In the genomic region with DNA sequence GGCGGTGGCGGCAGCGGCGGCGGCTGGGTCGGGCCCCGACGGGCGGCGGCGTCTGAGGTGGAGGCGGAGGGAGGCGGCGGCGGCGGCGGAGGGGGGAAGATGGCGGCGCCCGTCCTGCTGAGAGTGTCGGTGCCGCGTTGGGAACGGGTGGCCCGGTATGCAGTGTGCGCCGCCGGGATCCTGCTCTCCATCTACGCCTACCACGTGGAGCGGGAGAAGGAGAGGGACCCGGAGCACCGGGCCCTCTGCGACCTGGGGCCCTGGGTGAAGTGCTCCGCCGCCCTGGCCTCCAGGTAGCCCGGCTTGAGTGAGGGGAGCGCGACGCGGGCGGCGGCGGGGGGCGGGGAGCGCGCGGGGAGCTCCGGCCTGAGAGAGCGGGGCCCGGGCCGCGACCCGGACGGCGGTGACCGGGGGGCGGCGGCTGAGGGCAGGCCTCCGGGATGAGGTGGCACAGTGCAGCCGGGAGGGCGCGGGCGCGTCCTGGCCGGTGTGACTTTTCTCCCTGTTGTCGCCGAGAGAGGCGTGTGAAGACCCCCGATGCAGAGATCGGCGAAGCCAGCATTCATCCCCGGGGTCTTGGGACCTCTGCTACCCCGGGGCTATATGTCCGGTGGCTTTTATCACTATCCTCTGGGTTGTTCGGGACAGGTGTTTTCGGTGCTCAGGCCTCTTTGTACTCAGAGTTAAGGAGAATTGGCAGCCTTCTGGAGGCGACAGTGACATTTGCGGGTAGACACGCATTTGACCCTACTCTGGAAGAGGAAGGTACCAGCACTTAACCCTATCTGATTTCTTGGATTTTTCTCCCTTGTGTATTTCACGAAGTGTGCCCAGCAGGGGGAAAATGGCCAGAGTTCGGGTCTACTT, we compare ENCODE assay signal across 8 mouse cellular contexts. TPM values are rescaled to one million over a fixed set of nuclear protein-coding genes. Genes with fewer than 3 reads are reported as not detected.
A peak's percentile ranks its signal among the peaks of the same experiment; 100 is the strongest.
DNase-seq lines count a peak whose midpoint lies in the region; ATAC-seq lines count a peak whose summit lies in the region.
"Not testable (repeated sequence)": the region's sequence is repeated elsewhere in the genome, so short reads cannot be mapped to it uniquely, and the experiment has no call there.

No protein-coding gene starts in this region.

- peak overlapping the region; percentile 85 for H3K4me3 ChIP-seq in hindbrain, embryonic 14.5 days (replicated peaks; ENCODE audit: low read length)

- under 1% methylated on average over 33 of the region's 82 CpGs for WGBS in hindbrain, embryonic 14.5 days

- not testable (repeated sequence) for H3K9me3 ChIP-seq in hindbrain, embryonic 14.5 days (ENCODE audit: control insufficient read depth, low read length)

- H3K36me3 ChIP-seq in hindbrain, embryonic 14.5 days (replicated peaks; ENCODE audit: control insufficient read depth, insufficient read depth): not testable (repeated sequence)

- H3K27me3 ChIP-seq in hindbrain, embryonic 14.5 days (ENCODE audit: control insufficient read depth, insufficient read depth, low read length): not testable (repeated sequence)

- H3K27ac ChIP-seq in hindbrain, embryonic 14.5 days: peak overlapping the region; percentile 57

- not testable (repeated sequence) for H3K4me1 ChIP-seq in hindbrain, embryonic 14.5 days (replicated peaks; ENCODE audit: control insufficient read depth, insufficient read depth, low read length)

- DNase-seq in R1 (ENCODE audit: low read depth, low spot score): peak; percentile 53
- DNase-seq in cerebellum, postnatal 36 days: peak; percentile 24 to 40
- DNase-seq in gastrocnemius, adult 18-20 months (ENCODE audit: low spot score): peak; percentile 23
- DNase-seq in hindbrain, embryonic 14.5 days (ENCODE audit: low spot score): peak; percentile 34
- peak; percentile 7 to 22 for DNase-seq in layer of hippocampus, postnatal 25 days (ENCODE audit: extremely low spot score in 1 of 2, low spot score in 1 of 2)
- DNase-seq in lung, postnatal 10 days: peak; percentile 36
- peak; percentile 52 for DNase-seq in ovary, postnatal 36 days (ENCODE audit: low spot score)
- peak; percentile 64 for DNase-seq in thymus, postnatal 14 days

- H3K9ac ChIP-seq in hindbrain, embryonic 14.5 days: peak overlapping the region; percentile 87

- peak; percentile 61 for ATAC-seq in hindbrain, embryonic 14.5 days (ENCODE audit: low FRiP score)

- H3K4me2 ChIP-seq in hindbrain, embryonic 14.5 days (replicated peaks): peak overlapping the region; percentile 80

RNA-seq across cellular contexts. Expression of gene Vkorc1l1, which starts 0.5 kb away (rescaled TPM):
- 10 to 100 TPM; 21.5 to 21.9 TPM for total RNA-seq in gastrocnemius, adult 18-20 months (2021)
- polyA plus RNA-seq in hindbrain, embryonic 14.5 days (2014; fragmentation: Nextera tagmentation; extraction: Ambion mirVana): 32.4 and 37.6 TPM in 2 replicates
- 10 to 100 TPM; 40.5 to 45.8 TPM for total RNA-seq in layer of hippocampus, postnatal 25 days (2021)

RNA-seq across cellular contexts. Expression of gene Nupr1l, which starts 34.0 kb away (rescaled TPM):
- total RNA-seq in gastrocnemius, adult 18-20 months (2021): under 1 TPM; 0.41 to 0.47 TPM
- polyA plus RNA-seq in hindbrain, embryonic 14.5 days (2014; fragmentation: Nextera tagmentation; extraction: Ambion mirVana): 3.4 and 3.8 TPM in 2 replicates
- total RNA-seq in layer of hippocampus, postnatal 25 days (2021): 1 to 10 TPM; 1.7 to 3.5 TPM

RNA-seq across cellular contexts. Expression of gene Phkg1, which starts 44.0 kb away (rescaled TPM):
- 100 to 1,000 TPM; 297 to 369 TPM for total RNA-seq in gastrocnemius, adult 18-20 months (2021)
- polyA plus RNA-seq in hindbrain, embryonic 14.5 days (2014; fragmentation: Nextera tagmentation; extraction: Ambion mirVana): 0.13 and 0.72 TPM in 2 replicates
- total RNA-seq in layer of hippocampus, postnatal 25 days (2021): 10 to 100 TPM; 19.3 to 25.6 TPM

RNA-seq across cellular contexts. Expression of gene Zbed5, which starts 46.8 kb away (rescaled TPM):
- under 1 TPM; 0.32 to 0.64 TPM for total RNA-seq in gastrocnemius, adult 18-20 months (2021)
- polyA plus RNA-seq in hindbrain, embryonic 14.5 days (2014; fragmentation: Nextera tagmentation; extraction: Ambion mirVana): 16.4 and 17.0 TPM in 2 replicates
- 1 to 10 TPM; 4.9 to 6.0 TPM for total RNA-seq in layer of hippocampus, postnatal 25 days (2021)

RNA-seq across cellular contexts. Expression of gene Chchd2, which starts 55.0 kb away (rescaled TPM):
- total RNA-seq in gastrocnemius, adult 18-20 months (2021): 100 to 1,000 TPM; 609 to 675 TPM
- 704 and 793 TPM in 2 replicates for polyA plus RNA-seq in hindbrain, embryonic 14.5 days (2014; fragmentation: Nextera tagmentation; extraction: Ambion mirVana)
- total RNA-seq in layer of hippocampus, postnatal 25 days (2021): 100 to 1,000 TPM; 407 to 478 TPM

Comparison
In these comparisons a context has a peak if more than half of its experiments do, and no peak if none do; other contexts are left out.
1. Peak in every context shown above with its lines: DNase-seq, ATAC-seq, H3K4me3 ChIP-seq and H3K27ac ChIP-seq.
2. RNA of gene Phkg1, which starts 44.0 kb away (total RNA-seq): 297 to 369 TPM in gastrocnemius, adult 18-20 months; 19.3 to 25.6 TPM in layer of hippocampus, postnatal 25 days; every median in the first group is over 10 times any median in the second.